Mouse (Mus musculus): ENCODE measurements around the gene Kifap3. TPM values are rescaled to one million over a fixed set of nuclear protein-coding genes. Genes with fewer than 3 reads are reported as not detected.

Kifap3 gene
- polyA plus RNA-seq, 1 experiment from 2014 or later, result 146 TPM

Other genes starting within 250 kb of the Kifap3 start
- gene Mettl11b, start 54.4 kb upstream of the Kifap3 start, polyA plus RNA-seq (2014; fragmentation: Nextera tagmentation; extraction: Ambion mirVana), result 0.62 and 1.00 TPM in 2 replicates
- gene Scyl3, start 149.5 kb downstream of the Kifap3 start, polyA plus RNA-seq (2014; fragmentation: Nextera tagmentation; extraction: Ambion mirVana), result 17.5 TPM in 2 replicates
- gene BC055324, start 215.2 kb downstream of the Kifap3 start, polyA plus RNA-seq (2014; fragmentation: Nextera tagmentation; extraction: Ambion mirVana), result 5.1 and 8.3 TPM in 2 replicates
- 5.6 and 7.0 TPM in 2 replicates for gene Mettl18, start 215.3 kb downstream of the Kifap3 start, polyA plus RNA-seq (2014; fragmentation: Nextera tagmentation; extraction: Ambion mirVana)

Data from midbrain, embryonic 14.5 days (tissue).